Mouse (Mus musculus) cerebellum, adult 8-10 months (tissue): ENCODE measurements around the gene Mical3.

Experiments used
- DNase-seq: peaks from one replicate; pipeline ENCODE4 v3.0.0; 2022

The Mical3 gene

DNA sequence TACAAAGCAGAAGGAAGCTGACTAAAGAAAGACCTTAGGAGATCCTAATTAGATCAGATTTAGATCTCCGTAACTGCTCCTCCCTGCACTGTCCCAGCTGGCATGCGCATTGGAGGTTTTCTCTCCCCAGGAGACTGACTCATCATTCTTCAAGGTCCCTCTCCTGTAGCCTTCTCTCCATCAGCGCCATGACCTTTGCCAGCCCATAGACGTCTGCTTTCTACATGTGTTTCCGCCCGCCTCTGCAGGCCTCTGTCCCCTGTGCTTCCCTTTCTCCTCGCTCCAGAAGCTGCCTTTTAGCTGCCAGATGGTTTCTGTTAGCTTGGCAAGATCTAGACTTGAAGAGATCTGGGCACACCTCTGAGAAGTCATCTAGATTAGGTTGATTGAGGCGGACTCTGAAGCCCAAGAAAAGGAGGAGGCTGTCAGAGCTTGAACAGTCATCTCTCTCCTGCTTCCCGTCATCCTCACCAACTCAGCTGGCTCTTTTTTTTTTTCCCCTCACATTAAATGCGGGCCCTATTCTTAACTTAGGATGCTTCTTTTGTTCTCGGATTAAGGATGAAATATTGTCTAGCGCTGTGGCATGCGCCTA, 14.3 kb upstream of the Mical3 start:
- no peak for DNase-seq

DNA sequence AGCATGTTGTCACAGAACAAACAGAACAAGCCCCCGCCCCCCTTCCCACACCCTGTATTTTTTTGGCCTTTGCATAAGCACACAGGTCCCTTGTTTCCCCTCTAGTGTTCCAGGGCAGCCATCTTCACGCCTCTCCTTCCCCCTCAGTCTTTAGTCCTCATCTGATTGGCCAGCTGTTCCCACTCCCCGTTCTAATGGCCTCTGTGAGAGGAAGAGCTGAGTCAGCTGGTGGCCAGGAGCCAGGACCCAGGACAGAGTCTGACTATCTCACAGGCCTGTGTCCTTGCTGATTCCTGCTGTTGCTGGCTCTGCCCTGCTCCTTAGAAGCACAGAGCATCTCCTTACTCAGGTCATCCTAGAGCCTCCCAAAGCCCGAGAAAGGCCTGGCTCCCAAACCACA, 13.3 kb upstream of the Mical3 start:
- DNase-seq = no peak

DNA sequence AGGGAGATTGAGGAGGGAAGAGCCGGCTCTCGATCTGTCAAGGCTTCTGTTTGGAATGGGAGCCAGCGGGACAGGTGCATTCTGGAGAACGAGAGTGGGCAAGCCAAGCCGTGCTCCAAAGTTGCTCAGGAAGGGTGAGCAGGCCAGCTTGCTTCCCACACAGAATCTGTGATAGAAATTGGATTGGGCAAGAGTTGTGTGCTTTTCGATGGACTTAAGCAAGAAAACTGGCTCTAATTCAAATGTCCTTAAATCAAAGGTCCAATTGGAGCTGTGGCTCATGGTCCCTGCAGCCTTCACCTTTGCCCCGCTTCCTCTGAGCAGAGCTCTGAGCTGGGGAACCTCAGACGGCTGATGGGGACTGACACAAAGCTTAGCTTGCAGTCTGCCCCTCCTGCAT, 12.6 kb upstream of the Mical3 start:
- DNase-seq = no peak

DNA sequence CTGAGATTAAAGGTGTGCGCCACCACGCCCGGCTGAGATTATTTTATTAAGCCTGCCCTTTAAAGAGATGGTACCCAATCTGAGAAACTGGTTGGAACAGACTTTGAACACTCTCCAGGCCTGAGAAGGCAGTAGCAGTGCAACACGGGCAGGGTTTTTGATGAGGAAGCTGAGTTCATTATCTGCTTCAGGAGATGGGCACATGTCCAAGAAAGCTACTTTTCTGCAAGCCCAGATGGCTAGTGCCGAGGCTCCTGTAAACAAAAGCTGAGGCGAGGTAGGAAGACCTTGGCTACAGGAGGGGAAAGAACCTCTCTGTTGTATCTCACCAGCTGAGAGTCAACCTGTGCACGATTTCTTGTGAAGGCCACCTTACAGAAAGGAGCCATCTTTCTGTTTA, 11.5 kb upstream of the Mical3 start:
- no peak for DNase-seq

DNA sequence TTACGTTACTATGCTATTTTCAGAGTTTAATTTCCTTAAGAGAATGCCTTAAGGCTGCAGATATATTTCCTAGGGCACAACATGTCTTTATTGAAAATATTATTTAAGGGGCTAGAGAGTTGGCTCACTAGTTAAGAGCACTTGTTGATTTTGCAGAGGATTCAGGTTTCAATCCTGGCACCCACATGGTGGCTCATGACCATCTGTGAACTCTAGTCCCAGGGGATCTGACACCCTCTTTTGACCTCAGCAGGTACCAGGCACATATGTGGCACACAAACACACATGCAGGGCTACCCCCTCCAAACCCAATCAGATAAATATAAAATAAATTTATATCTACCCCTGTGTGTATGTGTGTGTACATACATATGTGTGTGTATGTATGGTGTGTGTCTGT, 8.5 kb upstream of the Mical3 start:
- no peak for DNase-seq

DNA sequence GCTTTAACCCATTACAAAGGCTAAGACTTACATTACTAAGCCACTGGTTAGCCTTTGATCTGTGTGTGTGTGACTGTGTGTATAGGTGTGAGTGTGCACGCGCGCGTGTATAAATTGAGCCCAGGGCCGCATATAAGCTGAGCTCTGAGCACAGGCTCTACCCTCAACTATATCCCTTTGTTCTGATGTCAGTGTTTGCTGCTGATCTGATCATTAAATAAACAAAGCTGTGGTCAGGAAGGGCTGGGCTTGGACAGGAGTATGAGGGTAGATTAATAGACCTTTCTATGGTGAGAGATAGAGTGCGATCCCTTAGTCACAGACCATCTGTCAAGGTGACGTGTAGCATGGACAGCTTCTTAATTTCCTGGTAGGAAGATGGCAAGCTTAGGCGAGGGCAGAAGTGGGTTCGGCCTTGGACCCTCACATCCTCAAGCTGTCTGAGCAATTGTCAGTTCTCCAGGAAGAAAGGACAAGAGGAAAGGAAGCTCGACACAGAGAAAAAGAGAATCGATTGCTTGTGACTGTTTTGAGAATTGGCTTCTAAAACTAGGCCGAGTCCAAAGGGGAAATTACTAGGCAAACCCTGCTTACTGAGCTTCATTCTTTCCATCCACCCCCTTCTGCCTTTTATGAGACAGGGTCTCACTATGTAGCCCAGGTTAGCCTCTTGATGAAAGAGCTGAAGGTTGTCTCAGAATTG, 7.7 kb upstream of the Mical3 start:
- no peak for DNase-seq

DNA sequence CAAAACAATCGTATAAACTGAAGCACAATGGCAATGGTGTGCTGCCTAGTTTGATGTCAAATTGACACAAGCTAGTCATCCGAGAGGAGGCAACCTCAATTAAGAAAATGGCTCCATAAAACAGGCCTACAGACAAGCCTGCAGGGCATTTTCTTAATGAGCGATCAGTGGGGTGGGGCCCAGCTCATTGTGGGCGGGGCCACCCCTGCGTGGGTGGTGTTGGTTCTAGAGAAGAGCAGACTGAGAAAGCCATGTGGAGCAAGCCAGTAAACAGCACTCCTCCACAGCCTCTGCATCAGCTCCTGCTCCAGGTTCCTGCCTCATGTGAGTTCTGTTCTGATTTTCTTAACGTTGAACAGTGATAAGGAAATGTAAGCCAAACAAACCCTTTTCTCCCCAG, 6.4 kb upstream of the Mical3 start:
- no peak for DNase-seq

DNA sequence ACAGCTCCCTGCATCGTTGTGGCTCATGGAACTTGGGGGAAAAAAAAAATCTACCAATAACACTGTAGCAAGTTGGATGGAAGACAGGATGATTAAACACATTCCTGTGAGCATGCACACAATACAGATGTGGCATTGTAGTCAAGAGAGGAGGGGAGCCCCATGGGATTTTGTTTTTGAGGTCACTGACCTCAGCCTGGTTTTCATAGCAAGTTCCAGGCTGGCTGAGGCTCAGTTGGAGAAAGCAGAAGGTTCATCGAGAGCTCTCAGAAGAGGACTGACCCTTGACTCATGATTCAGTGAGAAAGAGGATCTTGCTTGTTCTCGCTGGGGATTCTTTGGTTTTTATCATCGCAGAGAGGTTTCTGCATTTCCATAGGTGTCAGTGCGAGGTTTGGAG, 4.1 kb upstream of the Mical3 start:
- no peak for DNase-seq

DNA sequence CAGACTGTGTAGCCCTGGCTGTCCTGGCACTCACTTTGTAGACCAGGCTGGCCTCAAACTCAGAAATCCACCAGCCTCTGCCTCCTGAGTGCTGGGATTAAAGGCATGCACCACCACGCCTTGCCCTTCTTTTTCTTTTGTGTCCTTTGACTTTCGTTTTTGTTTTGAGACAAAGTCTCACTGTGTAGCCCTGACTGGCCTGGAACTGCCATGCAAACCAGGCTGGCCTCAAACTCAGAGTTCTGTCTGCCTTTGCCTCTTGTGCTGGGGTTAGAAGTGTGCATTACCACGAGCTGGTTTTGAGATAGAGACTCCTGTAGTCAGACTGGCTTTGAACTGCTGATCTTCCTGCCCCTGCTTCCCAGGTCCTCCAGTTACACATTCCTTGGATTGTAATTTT, 3.5 kb upstream of the Mical3 start:
- no peak for DNase-seq

DNA sequence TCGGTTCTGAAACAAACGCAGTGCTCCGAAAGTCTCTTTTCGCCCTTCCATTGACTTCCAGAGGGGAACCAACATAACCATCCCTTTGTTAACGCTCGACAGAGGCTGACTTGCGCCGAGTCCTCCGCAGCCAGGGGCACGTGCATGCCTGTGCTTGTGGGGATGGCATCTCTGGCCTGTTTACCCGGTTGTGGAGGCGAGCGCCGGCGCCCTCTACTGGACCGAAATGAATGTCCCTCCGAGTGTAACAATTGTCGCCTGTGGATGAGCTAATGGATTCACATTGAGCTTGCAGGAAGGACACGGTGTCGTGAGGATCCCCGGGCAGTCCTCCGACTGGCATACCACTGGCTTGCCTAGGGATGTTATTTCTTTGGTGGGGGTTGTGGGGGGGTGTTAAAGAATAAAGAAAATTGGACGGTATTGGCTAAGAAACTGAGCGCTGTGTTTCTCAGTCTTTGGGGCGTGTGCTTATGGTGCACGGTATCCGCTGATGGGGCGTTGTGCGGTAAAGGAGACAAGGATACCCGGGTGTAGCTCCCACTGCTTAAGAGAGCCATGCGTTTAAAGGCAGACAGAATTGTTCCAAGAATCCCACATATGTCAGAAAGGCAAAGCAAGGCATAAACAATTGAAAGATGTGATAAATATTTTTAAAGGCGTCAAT, 627 bp downstream of the Mical3 start:
- DNase-seq = peak; percentile 89

DNA sequence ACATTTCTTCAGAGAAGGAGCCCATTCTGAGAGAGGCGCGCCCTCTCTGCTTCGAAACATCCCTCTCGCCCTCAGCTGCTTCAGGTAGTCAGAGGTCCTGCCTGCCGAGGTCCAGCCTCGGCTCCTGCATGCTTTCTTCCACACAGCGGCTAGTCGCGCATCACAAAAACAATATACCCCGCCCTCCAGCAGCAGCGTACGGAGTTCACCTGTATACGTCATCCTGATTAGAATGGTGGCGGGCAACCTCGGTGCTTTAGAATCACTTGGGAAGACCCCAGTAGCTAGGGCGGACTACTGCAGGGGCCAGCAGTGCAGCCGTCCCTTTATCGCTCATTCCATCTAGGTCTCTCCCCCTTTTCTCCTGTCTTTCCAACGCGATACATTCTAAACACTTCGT, 1.3 kb downstream of the Mical3 start:
- DNase-seq = peak; percentile 51

DNA sequence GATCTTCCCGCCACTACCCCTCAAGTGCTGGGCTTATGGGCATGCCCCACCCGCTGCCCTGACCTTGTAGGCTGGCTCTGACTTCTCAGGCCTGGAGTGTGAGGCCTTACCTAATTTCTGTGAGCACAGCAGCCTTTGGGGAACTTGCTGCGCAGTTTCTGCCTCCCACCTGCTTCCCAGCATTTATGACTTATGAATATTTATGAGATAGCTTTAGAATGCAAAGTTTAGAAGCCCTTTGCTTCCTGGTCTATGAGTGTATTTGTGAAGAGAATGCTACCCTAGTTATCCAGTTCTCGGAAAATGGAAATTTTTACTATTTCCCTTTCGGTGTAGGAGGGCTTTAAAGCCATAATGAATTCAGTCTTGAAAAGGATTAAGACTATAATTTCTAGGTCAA, 2.1 kb downstream of the Mical3 start:
- no peak for DNase-seq

DNA sequence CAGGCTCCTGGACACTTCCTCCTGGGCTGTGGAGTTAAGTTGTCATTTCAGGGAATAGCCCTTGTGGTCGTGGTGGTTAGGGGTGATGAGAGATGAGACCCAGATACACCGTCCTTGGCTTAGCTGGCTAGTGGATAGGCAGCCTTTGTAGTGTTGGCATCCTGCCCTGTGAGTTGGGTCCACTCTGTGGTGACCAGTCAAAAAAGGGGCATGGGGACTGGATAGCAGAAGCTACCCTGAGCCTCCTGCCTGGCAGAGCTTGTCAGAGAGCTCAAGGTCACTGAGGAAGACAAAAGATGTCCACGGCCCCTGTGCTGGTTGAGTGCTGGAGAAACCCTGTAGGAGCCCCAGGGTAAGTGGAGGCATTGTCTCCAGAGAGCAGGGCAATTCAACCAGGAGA, 3.1 kb downstream of the Mical3 start:
- DNase-seq = no peak

DNA sequence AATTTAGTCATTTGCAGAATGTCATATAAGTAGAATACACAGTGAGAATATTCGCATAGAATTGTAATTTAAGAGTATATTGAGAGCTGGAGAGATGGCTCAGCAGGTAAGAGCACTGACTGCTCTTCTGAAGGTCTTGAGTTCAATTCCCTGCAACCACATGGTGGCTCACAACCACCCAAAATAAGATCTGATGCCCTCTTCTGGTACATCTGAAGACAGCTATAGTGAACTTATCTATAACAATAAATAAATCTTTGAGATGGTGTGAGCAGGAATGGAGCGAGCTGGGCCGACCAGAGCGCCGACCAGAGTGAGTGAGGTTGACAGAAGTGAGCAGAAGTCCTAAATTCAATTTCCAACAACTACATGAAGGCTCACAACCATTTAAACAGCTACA, 4.6 kb downstream of the Mical3 start:
- no peak for DNase-seq

DNA sequence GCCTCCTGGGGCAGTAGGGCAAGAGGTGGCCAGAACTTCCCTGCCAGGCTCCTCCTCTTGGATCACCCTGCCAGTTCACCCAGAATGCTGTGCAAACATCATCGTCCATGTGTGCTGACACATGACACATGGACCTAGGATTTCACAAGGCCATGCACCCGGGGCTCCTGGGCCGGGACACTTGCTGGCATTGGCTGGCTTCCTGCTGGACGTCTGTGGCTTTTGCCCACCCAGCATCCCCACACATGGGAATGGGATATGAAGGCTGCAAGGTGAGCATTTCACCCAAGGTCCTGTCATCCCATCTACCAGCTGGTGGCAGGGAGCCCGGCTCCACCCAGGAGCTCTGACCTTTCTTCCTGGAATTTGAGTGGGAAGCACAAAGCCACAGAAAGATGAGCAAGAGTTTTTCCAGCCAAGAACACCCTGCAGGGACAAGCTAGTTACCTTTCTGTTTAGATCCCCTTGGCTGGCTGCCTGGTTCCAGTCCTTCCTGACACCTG, 8.0 kb downstream of the Mical3 start:
- DNase-seq = peak; percentile 70

DNA sequence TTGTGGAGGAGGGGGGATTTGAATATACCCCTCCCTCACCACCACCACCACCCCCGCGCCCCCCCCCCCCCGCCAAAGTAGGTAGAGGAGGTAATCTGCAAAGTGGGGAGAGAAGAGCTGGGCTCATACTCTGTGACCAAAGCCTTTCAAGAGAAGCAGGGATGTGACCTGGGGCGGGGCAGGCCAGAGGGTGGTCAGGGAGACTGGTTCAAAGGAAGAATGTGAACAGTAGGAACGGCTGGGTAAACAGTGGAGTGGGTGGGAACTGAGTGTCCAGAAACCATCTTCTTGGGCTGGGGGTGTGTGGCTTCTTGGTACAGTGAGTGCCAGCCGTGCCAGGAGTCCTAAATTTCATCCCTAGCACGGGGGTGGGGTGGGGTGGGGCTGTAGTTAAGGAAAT, 10.0 kb downstream of the Mical3 start:
- no peak for DNase-seq

DNA sequence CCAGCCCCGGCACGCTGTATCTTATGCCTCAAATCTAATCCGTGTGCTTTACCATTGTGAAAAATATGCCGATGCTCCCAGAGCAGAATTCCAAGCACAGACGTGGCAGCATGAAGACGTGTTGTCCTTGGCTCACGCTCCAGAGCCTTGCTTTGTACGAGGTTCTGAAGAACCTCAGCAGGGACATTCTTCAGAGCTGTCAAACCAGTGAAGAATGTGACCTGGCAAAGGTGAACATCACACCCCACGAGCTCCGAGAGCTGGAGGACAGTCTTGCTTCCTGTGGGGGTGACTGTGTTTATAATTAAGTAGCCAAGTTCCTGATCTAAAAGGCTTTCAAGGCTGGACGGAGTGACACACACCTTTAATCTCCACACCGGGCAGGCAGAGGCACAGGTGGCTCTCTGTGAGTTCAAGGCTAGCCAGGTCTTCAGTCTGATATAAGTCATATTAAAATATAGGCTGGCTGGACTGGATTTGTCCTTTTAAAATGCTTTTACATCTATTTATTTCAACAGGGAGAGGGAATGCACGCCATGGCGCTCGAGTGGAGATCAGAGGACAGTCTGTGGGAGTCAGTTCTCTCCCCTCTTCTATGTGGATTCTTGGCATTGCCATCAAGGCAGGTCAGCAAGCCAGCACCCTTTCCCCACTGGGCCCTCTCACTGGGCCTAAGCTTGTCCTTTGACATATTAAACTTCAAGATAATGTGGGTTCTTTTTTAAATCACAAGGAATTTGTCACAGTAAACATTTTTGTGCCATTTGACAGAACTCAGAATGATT, 12.6 kb downstream of the Mical3 start:
- no peak for DNase-seq

DNA sequence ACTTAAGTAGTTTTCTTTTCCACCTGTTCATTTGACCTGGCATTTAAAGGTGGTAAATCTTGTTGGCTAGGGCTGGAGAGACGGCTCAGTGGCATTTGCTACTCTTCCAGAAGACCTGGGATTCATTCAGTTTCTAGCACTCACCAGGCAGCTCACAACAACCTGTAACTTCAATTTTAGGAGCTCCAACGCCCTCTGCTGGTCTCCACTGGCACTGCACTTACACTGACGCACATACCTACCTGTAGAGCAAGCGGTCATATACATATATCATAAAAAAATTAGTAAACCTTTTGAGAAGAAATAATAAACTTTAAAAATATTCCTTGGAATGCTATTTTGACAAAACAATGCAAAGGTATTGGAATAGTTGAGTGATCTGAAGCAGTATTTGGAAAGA, 13.7 kb downstream of the Mical3 start:
- no peak for DNase-seq

DNA sequence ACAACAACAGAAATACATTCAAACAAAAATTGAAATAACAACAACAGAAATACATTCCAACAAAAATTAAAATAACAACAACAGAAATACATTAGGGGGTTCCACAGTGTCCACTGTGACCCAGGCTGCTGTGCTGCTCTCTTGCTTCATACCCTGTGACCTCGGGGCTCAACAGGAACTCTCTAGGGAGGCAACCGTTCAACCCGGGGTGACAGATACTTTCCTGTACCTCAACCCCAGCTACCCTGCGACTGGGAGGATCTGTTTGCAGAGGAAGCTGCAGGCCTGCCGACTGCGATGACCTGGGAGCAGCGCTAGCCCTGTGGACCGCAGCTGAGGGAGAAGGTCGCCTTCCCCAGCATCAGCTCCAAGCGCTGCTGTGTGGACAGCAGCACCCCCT, 14.4 kb downstream of the Mical3 start:
- no peak for DNase-seq

DNA sequence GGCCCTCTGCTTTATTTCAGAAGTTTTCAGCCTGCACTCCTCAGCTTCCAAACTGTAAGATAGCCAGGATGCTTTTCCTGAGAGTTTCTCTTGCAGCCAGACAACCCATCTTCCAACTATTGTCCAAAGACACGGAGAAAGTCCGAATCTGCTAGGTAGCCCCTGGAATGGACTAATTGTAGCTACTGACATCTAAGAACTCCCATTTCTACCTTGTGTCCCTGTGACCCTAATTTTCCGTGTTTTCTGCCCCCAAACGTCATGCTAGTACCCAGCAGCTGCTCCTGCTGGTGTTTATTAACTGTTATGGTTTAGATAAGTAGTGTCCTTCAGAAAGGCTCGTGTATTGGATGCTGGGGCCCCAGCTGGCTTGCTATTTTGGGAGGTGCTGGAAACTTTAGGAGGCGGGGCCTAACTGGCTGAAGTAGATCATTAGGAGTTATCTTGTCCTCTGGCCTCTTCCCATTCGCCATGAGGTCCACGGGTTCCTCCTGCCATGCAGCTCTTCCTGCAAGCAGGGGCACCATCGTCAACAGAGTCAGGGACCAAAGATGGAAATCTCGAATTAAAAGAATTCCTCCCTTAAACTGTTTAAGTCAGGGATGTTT, 19.2 kb downstream of the Mical3 start:
- DNase-seq = no peak

DNA sequence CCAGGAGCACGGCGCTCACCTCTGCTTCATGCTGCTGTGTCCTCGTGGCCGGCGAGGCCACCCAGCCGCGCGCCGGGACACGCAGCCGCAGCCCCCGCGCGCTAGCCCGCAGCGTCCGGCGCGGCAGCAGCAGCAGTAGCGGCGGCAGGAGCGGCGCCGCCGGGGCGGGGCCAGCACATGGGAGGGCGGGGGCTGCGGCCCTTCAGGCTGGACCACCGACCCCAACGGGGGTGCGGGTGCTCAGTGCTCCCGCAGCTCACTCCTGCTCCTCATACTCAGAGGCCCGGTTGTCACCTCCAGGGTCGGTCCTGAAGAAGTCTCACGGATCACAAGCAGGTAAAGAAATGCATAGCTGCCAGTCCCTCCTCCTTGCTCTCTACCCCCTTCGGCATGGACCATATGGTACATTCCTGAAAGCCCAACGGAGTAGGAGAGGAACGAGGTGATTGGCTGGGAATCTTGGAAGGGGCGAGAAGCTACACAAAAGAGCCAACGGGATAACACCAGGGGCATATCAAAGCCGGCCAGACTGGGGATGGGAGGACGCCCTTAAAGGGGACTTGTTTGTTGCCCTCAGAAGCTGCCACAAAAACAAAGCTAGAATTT, 20.7 kb downstream of the Mical3 start:
- peak; percentile 92 for DNase-seq

DNA sequence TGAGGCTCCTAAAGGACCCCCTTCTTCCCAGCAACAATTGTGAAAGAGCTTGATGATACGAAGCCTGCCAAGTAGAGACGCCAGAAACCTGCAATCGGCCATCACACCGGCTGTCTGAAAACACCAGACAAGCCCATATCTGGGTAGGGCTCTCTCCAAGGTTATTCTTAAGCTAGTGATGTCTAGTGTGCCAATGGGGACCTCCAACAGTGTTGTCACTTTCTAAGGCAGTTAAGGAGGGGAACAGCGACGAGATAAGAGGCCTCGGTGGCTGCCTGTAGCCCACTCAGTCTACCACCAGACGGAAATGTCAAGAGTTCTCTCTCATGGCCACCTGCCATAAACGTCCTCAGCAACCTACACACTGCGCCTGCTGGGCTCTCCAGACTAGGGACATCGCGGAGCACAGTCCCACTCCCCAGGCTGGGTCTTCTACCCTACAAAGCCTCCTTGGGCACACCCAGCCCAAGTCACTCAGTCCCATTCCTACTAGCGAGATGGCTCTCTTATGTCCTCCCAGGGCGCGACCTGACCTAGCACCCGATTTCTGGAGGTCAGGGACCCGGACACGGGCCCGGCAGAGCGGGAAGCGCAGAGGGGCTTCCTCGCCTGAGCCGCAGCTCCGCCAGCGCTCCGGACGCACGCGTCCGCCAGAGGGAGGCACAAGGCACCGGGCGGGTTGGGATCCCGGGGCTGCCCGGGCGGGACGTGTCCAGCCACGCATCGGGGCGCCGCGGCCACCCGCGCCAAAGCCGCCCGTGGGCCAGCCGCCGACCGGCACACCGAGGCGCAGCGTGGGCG, 21.4 kb downstream of the Mical3 start:
- DNase-seq = peak; percentile 58
